Mouse (Mus musculus) cortical plate, adult 2 months (tissue): ENCODE results near the gene Rpl10a. TPM values are rescaled to one million over a fixed set of nuclear protein-coding genes. Genes with fewer than 3 reads are reported as not detected.
A peak's percentile ranks its signal among the peaks of the same experiment; 100 is the strongest.
"Not testable (repeated sequence)": the region's sequence is repeated elsewhere in the genome, so short reads cannot be mapped to it uniquely, and the experiment has no call there.

ENCODE experiments used
- H3K27ac ChIP-seq: fragments of 200-500 bp; 2 replicates; pipeline ENCODE4 v1.5.1; 2012; ENCODE audit warnings: low read length, control low read depth, inconsistent platforms; ENCODE audit not compliant: insufficient read depth
- H3K4me1 ChIP-seq: fragments of 200-500 bp; 2 replicates; pipeline ENCODE4 v1.6.1; 2011; ENCODE audit warnings: low read length; ENCODE audit not compliant: control insufficient read depth, insufficient read depth
- H3K4me3 ChIP-seq: fragments of 200-500 bp; 2 replicates; pipeline ENCODE4 v1.5.1; 2011; ENCODE audit warnings: mild to moderate bottlenecking, low read length, control low read depth; ENCODE audit not compliant: insufficient read depth
- CTCF ChIP-seq: fragments of 200-500 bp; IDR thresholded peaks from 2 replicates; pipeline ENCODE4 v1.5.1; 2011; ENCODE audit warnings: mild to moderate bottlenecking, control low read depth, low read length; ENCODE audit not compliant: insufficient read depth; ENCODE audit errors: extremely low read depth
- POLR2A ChIP-seq: fragments of 200-500 bp; IDR thresholded peaks from 2 replicates; pipeline ENCODE4 v1.6.1; 2011; ENCODE audit warnings: mild to moderate bottlenecking, low read length, control low read depth; ENCODE audit not compliant: insufficient read depth; ENCODE audit errors: extremely low read depth
- polyA plus RNA-seq: library from polyadenylated mRNA; depleted of rRNA; stranded (reverse); fragments of >200 nt; gene quantifications from 2 replicates; pipeline ENCODE4 v1.2.3, GENCODE M21; 2012

The Rpl10a gene
- polyA plus RNA-seq, 1 experiment, result 705 TPM

DNA sequence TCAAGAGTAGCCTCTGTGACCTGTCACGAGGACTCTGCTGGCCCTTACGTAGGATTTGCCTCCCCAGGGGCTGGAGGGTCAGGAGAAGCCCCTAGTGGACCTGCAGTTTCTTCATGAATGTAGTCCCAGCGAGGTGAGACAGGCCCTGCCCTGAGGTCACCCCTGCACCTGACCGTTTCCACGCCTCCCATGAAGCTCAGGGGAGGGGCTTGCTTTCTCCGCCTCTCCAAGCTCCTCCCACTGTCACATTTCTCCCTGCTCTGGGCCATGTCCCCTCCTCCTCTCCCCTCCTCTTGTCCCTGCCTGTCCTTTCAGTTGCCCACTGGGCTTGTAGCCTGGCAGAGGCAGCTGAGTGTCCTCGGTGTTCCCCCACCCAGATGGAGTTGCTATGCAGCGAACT, 11.2 kb upstream of the Rpl10a start:
- no peak overlapping the region for H3K27ac ChIP-seq
- peaks cover 5% of the 10 kb centered on the region for H3K4me1 ChIP-seq
- TF ChIP-seq CTCF, result no peak
- no peak for TF ChIP-seq POLR2A
- H3K4me3 ChIP-seq, result no peak overlapping the region

DNA sequence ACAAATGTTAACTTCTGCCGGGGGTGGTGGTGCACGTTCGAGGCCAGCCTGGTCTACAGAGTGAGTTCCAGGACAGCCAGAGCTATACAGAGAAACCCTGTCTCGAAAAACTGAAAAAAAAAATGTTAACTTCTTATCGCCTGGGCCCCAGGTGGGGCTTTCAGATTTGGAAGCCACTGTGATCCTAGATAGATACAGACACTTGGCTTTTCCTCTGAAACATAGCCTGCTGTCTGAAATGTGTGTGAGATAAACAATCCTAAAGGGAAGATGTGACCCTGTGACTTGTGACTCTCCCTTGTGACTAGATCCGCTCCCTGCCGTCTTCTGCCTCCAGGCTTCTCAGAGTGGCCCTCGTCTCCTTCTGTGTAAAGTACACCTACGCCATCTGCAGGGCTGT, 10.5 kb upstream of the Rpl10a start:
- Histone ChIP-seq H3K4me1 (peaks cover 5% of the 10 kb centered on the region), H3K27ac (no peak overlapping the region), H3K4me3 (no peak overlapping the region)
- TF ChIP-seq CTCF, result no peak
- no peak for TF ChIP-seq POLR2A

DNA sequence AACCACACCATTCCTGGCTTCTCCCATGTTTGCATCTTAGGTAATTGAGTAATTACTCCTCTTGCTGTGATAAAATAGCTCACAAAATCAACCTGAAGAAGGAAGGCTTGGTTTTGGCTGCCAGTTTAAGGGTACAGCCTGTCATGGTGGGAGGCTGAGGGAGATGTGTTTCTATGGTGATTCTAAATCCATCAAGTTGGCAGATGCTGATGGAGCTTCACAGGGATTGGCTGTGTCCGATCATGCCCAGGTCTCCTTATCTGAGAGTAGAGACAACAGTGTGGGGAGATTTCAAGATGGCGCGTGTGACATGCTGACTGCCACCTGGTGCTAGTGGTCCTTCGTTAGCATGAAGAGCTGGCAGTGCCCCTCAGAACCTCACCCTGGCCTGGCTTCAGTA, 6.6 kb upstream of the Rpl10a start:
- no peak for TF ChIP-seq POLR2A
- TF ChIP-seq CTCF, result no peak
- Histone ChIP-seq H3K4me1 (no peaks in the 10 kb centered on the region), H3K4me3 (no peak overlapping the region), H3K27ac (no peak overlapping the region)

- TF ChIP-seq POLR2A (no peak), CTCF (no peak)
- H3K4me1 ChIP-seq, result peaks cover 4% of the 10 kb centered on the region
- no peak overlapping the region for H3K4me3 ChIP-seq
- no peak overlapping the region for H3K27ac ChIP-seq
Measured at GRCm38 (mm10) chr17:28323786-28324185, 4.5 kb upstream of the Rpl10a start.

GRCm38 (mm10) chr17:28324416-28324815, 3.9 kb upstream of the Rpl10a start:
- H3K27ac ChIP-seq, result not testable (repeated sequence)

GRCm38 (mm10) chr17:28325751-28326150, 2.5 kb upstream of the Rpl10a start:
- TF ChIP-seq CTCF (no peak), POLR2A (no peak)
- Histone ChIP-seq H3K4me1 (peaks cover 4% of the 10 kb centered on the region), H3K27ac (no peak overlapping the region), H3K4me3 (no peak overlapping the region)

More at GRCm38 (mm10) chr17:28324416-28324815, 3.9 kb upstream of the Rpl10a start:
- H3K4me3 ChIP-seq, H3K4me1 ChIP-seq: not testable (repeated sequence)

DNA sequence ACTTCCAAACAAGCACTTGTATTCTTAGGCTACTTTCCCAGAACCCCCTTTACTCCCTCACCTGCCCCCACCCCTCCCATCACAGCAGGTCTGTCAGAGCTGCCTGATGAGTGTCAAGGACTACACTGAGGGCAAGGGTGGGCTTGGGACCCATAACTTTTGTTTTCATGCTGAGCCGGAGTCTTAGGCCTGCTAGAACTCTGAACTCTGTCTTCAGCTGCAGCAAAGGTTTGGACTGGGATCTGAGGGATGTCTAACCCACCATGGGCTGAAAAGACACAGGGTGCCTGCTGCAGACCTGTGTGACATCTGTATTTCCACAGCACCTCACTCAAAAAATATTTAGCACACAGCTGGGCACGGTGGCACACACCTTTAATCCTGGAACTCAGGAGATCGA, 1.3 kb upstream of the Rpl10a start:
- Histone ChIP-seq H3K27ac (no peak overlapping the region), H3K4me3 (no peak overlapping the region), H3K4me1 (peaks cover 4% of the 10 kb centered on the region)
- TF ChIP-seq POLR2A, result no peak
- TF ChIP-seq CTCF, result no peak

GRCm38 (mm10) chr17:28327673-28328325, 472 bp upstream of the Rpl10a start:
- Histone ChIP-seq H3K4me3 (peak overlapping the region; percentile 74), H3K27ac (peak overlapping the region; percentile 88), H3K4me1 (peaks cover 4% of the 10 kb centered on the region)
- TF ChIP-seq CTCF, result no peak
- TF ChIP-seq POLR2A, result peak; percentile 25; the same call in 1 of the 2 replicates

- no peak for TF ChIP-seq CTCF
- no peak for TF ChIP-seq POLR2A
- Histone ChIP-seq H3K4me3 (peak overlapping the region; percentile 74), H3K27ac (peak overlapping the region; percentile 60; the same call in 1 of the 2 replicates), H3K4me1 (peaks cover 6% of the 10 kb centered on the region)
Measured at GRCm38 (mm10) chr17:28328946-28329345, 675 bp downstream of the Rpl10a start.

GRCm38 (mm10) chr17:28329503-28330231, 1.4 kb downstream of the Rpl10a start:
- no peak overlapping the region for H3K27ac ChIP-seq

More at GRCm38 (mm10) chr17:28329503-28330231, 1.4 kb downstream of the Rpl10a start:
- Histone ChIP-seq H3K4me1 (peaks cover 6% of the 10 kb centered on the region), H3K4me3 (peak overlapping the region; percentile 74; the same call in 1 of the 2 replicates)
- TF ChIP-seq POLR2A (no peak), CTCF (no peak)
